Mouse (Mus musculus): Measurements from ENCODE around the gene Tbc1d9.

The Tbc1d9 gene

GRCm38 (mm10) chr8:83165235-83165930 is at the start of gene Tbc1d9:
TSS of gene Tbc1d9 (plus strand) at chr8:83165352.
- no peak for DNase-seq (ENCODE audit: extremely low read depth, insufficient read length, low spot score)

- no peak for DNase-seq (ENCODE audit: extremely low read depth, insufficient read length, low spot score)
Measured at GRCm38 (mm10) chr8:83135086-83135485, 30.1 kb upstream of the Tbc1d9 start.

GRCm38 (mm10) chr8:83140068-83140467 is 25.1 kb upstream of the Tbc1d9 start:
- no peak for DNase-seq (ENCODE audit: extremely low read depth, insufficient read length, low spot score)

- no peak for DNase-seq (ENCODE audit: extremely low read depth, insufficient read length, low spot score)
Measured at GRCm38 (mm10) chr8:83140701-83141111, 24.4 kb upstream of the Tbc1d9 start.

GRCm38 (mm10) chr8:83141358-83141757 is 23.8 kb upstream of the Tbc1d9 start:
- no peak for DNase-seq (ENCODE audit: extremely low read depth, insufficient read length, low spot score)

- DNase-seq (ENCODE audit: extremely low read depth, insufficient read length, low spot score) = no peak
Measured at GRCm38 (mm10) chr8:83144601-83145000, 20.6 kb upstream of the Tbc1d9 start.

GRCm38 (mm10) chr8:83145421-83145820 is 19.7 kb upstream of the Tbc1d9 start:
- no peak for DNase-seq (ENCODE audit: extremely low read depth, insufficient read length, low spot score)

GRCm38 (mm10) chr8:83149124-83149523 is 16.0 kb upstream of the Tbc1d9 start:
- no peak for DNase-seq (ENCODE audit: extremely low read depth, insufficient read length, low spot score)

- no peak for DNase-seq (ENCODE audit: extremely low read depth, insufficient read length, low spot score)
Measured at GRCm38 (mm10) chr8:83152055-83152454, 13.1 kb upstream of the Tbc1d9 start.

- DNase-seq (ENCODE audit: extremely low read depth, insufficient read length, low spot score) = no peak
Measured at GRCm38 (mm10) chr8:83152470-83152869, 12.7 kb upstream of the Tbc1d9 start.

- DNase-seq (ENCODE audit: extremely low read depth, insufficient read length, low spot score) = no peak
Measured at GRCm38 (mm10) chr8:83155110-83155509, 10.0 kb upstream of the Tbc1d9 start.

GRCm38 (mm10) chr8:83158971-83159370 is 6.2 kb upstream of the Tbc1d9 start:
- DNase-seq (ENCODE audit: extremely low read depth, insufficient read length, low spot score) = no peak

- DNase-seq (ENCODE audit: extremely low read depth, insufficient read length, low spot score) = no peak
Measured at GRCm38 (mm10) chr8:83159615-83160014, 5.5 kb upstream of the Tbc1d9 start.

GRCm38 (mm10) chr8:83160613-83161012 is 4.5 kb upstream of the Tbc1d9 start:
- DNase-seq (ENCODE audit: extremely low read depth, insufficient read length, low spot score) = no peak

GRCm38 (mm10) chr8:83165931-83166867 is 1.0 kb downstream of the Tbc1d9 start, which contains the start of gene Gm10645:
TSS of gene Gm10645 (minus strand) at chr8:83166170.
- no peak for DNase-seq (ENCODE audit: extremely low read depth, insufficient read length, low spot score)

- DNase-seq (ENCODE audit: extremely low read depth, insufficient read length, low spot score) = no peak
Measured at GRCm38 (mm10) chr8:83167932-83168331, 2.8 kb downstream of the Tbc1d9 start.

GRCm38 (mm10) chr8:83169127-83169526 is 4.0 kb downstream of the Tbc1d9 start:
- no peak for DNase-seq (ENCODE audit: extremely low read depth, insufficient read length, low spot score)

- DNase-seq (ENCODE audit: extremely low read depth, insufficient read length, low spot score) = no peak
Measured at GRCm38 (mm10) chr8:83169709-83170108, 4.6 kb downstream of the Tbc1d9 start.

GRCm38 (mm10) chr8:83170894-83171293 is 5.7 kb downstream of the Tbc1d9 start:
- no peak for DNase-seq (ENCODE audit: extremely low read depth, insufficient read length, low spot score)

GRCm38 (mm10) chr8:83175680-83176079 is 10.5 kb downstream of the Tbc1d9 start:
- no peak for DNase-seq (ENCODE audit: extremely low read depth, insufficient read length, low spot score)

GRCm38 (mm10) chr8:83176785-83177184 is 11.6 kb downstream of the Tbc1d9 start:
- no peak for DNase-seq (ENCODE audit: extremely low read depth, insufficient read length, low spot score)

Data from 3134 (cell line).